Mouse (Mus musculus) midbrain, embryonic 12.5 days (tissue): ENCODE measurements around the gene Cep128. TPM values are rescaled to one million over a fixed set of nuclear protein-coding genes. Genes with fewer than 3 reads are reported as not detected.
A peak's percentile ranks its signal among the peaks of the same experiment; 100 is the strongest.
"Not testable (repeated sequence)": the region's sequence is repeated elsewhere in the genome, so short reads cannot be mapped to it uniquely, and the experiment has no call there.

ENCODE experiments used
- ATAC-seq: fragments of 200-750 bp; cut with Nextera tagmentation; 2 replicates; pipeline ENCODE4 v1.8.0; 2017; ENCODE audit warnings: low read depth, moderate TSS enrichment, moderate library complexity; ENCODE audit not compliant: low FRiP score
- H3K27ac ChIP-seq: fragments of 300-500 bp; sonication (generic); replicated peaks from 2 replicates; pipeline ENCODE4 v1.5.1; 2016; ENCODE audit warnings: mild to moderate bottlenecking
- H3K27me3 ChIP-seq: fragments of 300-500 bp; sonication (generic); 2 replicates; pipeline ENCODE4 v1.6.1; 2016; ENCODE audit warnings: mild to moderate bottlenecking
- H3K36me3 ChIP-seq: fragments of 300-500 bp; sonication (generic); 2 replicates; pipeline ENCODE4 v1.6.1; 2016
- H3K4me1 ChIP-seq: fragments of 300-500 bp; sonication (generic); 2 replicates; pipeline ENCODE4 v1.6.1; 2016
- H3K4me2 ChIP-seq: fragments of 300-500 bp; sonication (generic); replicated peaks from 2 replicates; pipeline ENCODE4 v1.6.1; 2016; ENCODE audit warnings: mild to moderate bottlenecking, moderate library complexity
- H3K4me3 ChIP-seq: fragments of 300-500 bp; sonication (generic); 2 replicates; pipeline ENCODE4 v1.5.1; 2016; ENCODE audit warnings: mild to moderate bottlenecking
- H3K9ac ChIP-seq: fragments of 300-500 bp; sonication (generic); replicated peaks from 2 replicates; pipeline ENCODE4 v1.6.1; 2016; ENCODE audit warnings: mild to moderate bottlenecking, moderate library complexity
- H3K9me3 ChIP-seq: fragments of 300-500 bp; sonication (generic); 2 replicates; pipeline ENCODE4 v1.6.1; 2016; ENCODE audit warnings: mild to moderate bottlenecking
- WGBS: fragments of 180-500 bp; shearing (Covaris S2); methylation state at CpG from one replicate; pipeline ENCODE4 v1.1.7; 2016; 5-methylcytosine and 5-hydroxymethylcytosine counted together
- polyA plus RNA-seq: library from polyadenylated mRNA; unstranded; fragments of >200 nt; fragmentation: Nextera tagmentation; extraction: Ambion mirVana; gene quantifications from 2 replicates; pipeline ENCODE4 v1.2.1, GENCODE M21; 2016

Cep128 gene
- polyA plus RNA-seq, 1 experiment from 2014 or later, result 8.5 TPM

GRCm38 (mm10) chr12:91400232-91401048 is 16.2 kb upstream of the Cep128 start:
- Histone ChIP-seq H3K36me3 (no peaks in the 10 kb centered on the region), H3K9me3 (no peaks in the 10 kb centered on the region), H3K4me3 (peak overlapping the region; percentile 51), H3K9ac (peak overlapping the region; percentile 53), H3K4me1 (peaks cover 5% of the 10 kb centered on the region; the same call in 1 of the 2 replicates), H3K27ac (no peak overlapping the region), H3K27me3 (peaks cover 39% of the 10 kb centered on the region), H3K4me2 (peak overlapping the region; percentile 88)
- peak; percentile 93 for ATAC-seq
- 1% methylated on average over 37 of the region's 38 CpGs for WGBS

- Histone ChIP-seq H3K9ac (peak overlapping the region; percentile 59; the same call in 1 of the 2 replicates), H3K27me3 (no peaks in the 10 kb centered on the region), H3K27ac (no peak overlapping the region), H3K4me1 (peaks cover 4% of the 10 kb centered on the region; the same call in 1 of the 2 replicates), H3K9me3 (no peaks in the 10 kb centered on the region), H3K4me3 (peak overlapping the region; percentile 67), H3K4me2 (peak overlapping the region; percentile 96), H3K36me3 (no peaks in the 10 kb centered on the region)
- WGBS, result 7% methylated on average over 22 of the region's 22 CpGs
- ATAC-seq, result peak; percentile 70
These were observed 519 bp downstream of the Cep128 start for GRCm38 (mm10) chr12:91383516-91384264.

GRCm38 (mm10) chr12:91369173-91369572 is 15.0 kb downstream of the Cep128 start:
- no peak for ATAC-seq
- Histone ChIP-seq H3K36me3 (peaks cover 7% of the 10 kb centered on the region; the same call in 1 of the 2 replicates), H3K4me3 (no peak overlapping the region), H3K9me3 (no peaks in the 10 kb centered on the region), H3K4me2 (no peak overlapping the region), H3K4me1 (no peaks in the 10 kb centered on the region), H3K27ac (no peak overlapping the region), H3K9ac (no peak overlapping the region), H3K27me3 (no peaks in the 10 kb centered on the region)
- WGBS, result 90% methylated on average over 3 of the region's 3 CpGs

GRCm38 (mm10) chr12:91353783-91354182 is 30.4 kb downstream of the Cep128 start:
- Histone ChIP-seq H3K9ac (no peak overlapping the region), H3K4me2 (no peak overlapping the region), H3K9me3 (no peaks in the 10 kb centered on the region), H3K27ac (no peak overlapping the region), H3K4me1 (no peaks in the 10 kb centered on the region), H3K4me3 (no peak overlapping the region), H3K27me3 (no peaks in the 10 kb centered on the region), H3K36me3 (no peaks in the 10 kb centered on the region)
- ATAC-seq, result no peak
- 92% methylated on average over 8 of the region's 8 CpGs for WGBS

- not testable (repeated sequence) for ATAC-seq, H3K9ac ChIP-seq, H3K4me1 ChIP-seq, H3K36me3 ChIP-seq, H3K27me3 ChIP-seq, H3K4me2 ChIP-seq, H3K4me3 ChIP-seq, H3K27ac ChIP-seq, H3K9me3 ChIP-seq
- 97% methylated on average over 13 of the region's 13 CpGs for WGBS
These were observed 45.6 kb downstream of the Cep128 start for GRCm38 (mm10) chr12:91338656-91339055.

- Histone ChIP-seq H3K9me3 (no peaks in the 10 kb centered on the region), H3K27ac (no peak overlapping the region), H3K4me1 (no peaks in the 10 kb centered on the region), H3K36me3 (no peaks in the 10 kb centered on the region), H3K4me2 (no peak overlapping the region), H3K9ac (no peak overlapping the region), H3K27me3 (no peaks in the 10 kb centered on the region), H3K4me3 (no peak overlapping the region)
- 78% methylated on average over 4 of the region's 4 CpGs for WGBS
- no peak for ATAC-seq
These were observed 56.7 kb downstream of the Cep128 start for GRCm38 (mm10) chr12:91327527-91327926.

GRCm38 (mm10) chr12:91326104-91326503 is 58.1 kb downstream of the Cep128 start:
- Histone ChIP-seq H3K4me3 (no peak overlapping the region), H3K9ac (no peak overlapping the region), H3K36me3 (no peaks in the 10 kb centered on the region), H3K27me3 (no peaks in the 10 kb centered on the region), H3K4me1 (no peaks in the 10 kb centered on the region), H3K9me3 (no peaks in the 10 kb centered on the region), H3K27ac (no peak overlapping the region), H3K4me2 (no peak overlapping the region)
- whole genome bisulfite sequencing, result 46% methylated on average over 6 of the region's 6 CpGs
- peak; percentile 90 for ATAC-seq

- H3K36me3 ChIP-seq, result no peaks in the 10 kb centered on the region
- no peak for ATAC-seq
- H3K9me3 ChIP-seq, result no peaks in the 10 kb centered on the region
- no peak overlapping the region for H3K4me3 ChIP-seq
- WGBS, result 89% methylated on average over 7 of the region's 7 CpGs
- H3K9ac ChIP-seq, result no peak overlapping the region
- H3K27me3 ChIP-seq, result no peaks in the 10 kb centered on the region
- H3K27ac ChIP-seq, result no peak overlapping the region
- H3K4me2 ChIP-seq, result no peak overlapping the region
- no peaks in the 10 kb centered on the region for H3K4me1 ChIP-seq
These were observed 69.2 kb downstream of the Cep128 start for GRCm38 (mm10) chr12:91315026-91315425.

GRCm38 (mm10) chr12:91313974-91314587 is 70.1 kb downstream of the Cep128 start:
- ATAC-seq, result peak; percentile 82
- Histone ChIP-seq H3K4me3 (no peak overlapping the region), H3K9me3 (no peaks in the 10 kb centered on the region), H3K36me3 (no peaks in the 10 kb centered on the region), H3K4me1 (no peaks in the 10 kb centered on the region), H3K27me3 (no peaks in the 10 kb centered on the region), H3K4me2 (no peak overlapping the region), H3K9ac (no peak overlapping the region), H3K27ac (no peak overlapping the region)
- WGBS, result 61% methylated on average over 10 of the region's 10 CpGs

GRCm38 (mm10) chr12:91312591-91312990 is 71.6 kb downstream of the Cep128 start:
- Histone ChIP-seq H3K4me2 (no peak overlapping the region), H3K4me1 (no peaks in the 10 kb centered on the region), H3K36me3 (no peaks in the 10 kb centered on the region), H3K9ac (no peak overlapping the region), H3K4me3 (no peak overlapping the region), H3K27ac (no peak overlapping the region), H3K9me3 (no peaks in the 10 kb centered on the region), H3K27me3 (no peaks in the 10 kb centered on the region)
- 90% methylated on average over 4 of the region's 4 CpGs for WGBS
- ATAC-seq, result no peak

- Histone ChIP-seq H3K27me3 (no peaks in the 10 kb centered on the region), H3K27ac (no peak overlapping the region), H3K4me1 (no peaks in the 10 kb centered on the region), H3K4me2 (no peak overlapping the region), H3K9ac (no peak overlapping the region), H3K9me3 (no peaks in the 10 kb centered on the region), H3K4me3 (no peak overlapping the region), H3K36me3 (no peaks in the 10 kb centered on the region)
- ATAC-seq, result no peak
- 92% methylated on average over 3 of the region's 3 CpGs for WGBS
These were observed 76.5 kb downstream of the Cep128 start for GRCm38 (mm10) chr12:91307733-91308132.

- H3K27ac ChIP-seq, result no peak overlapping the region
- H3K4me3 ChIP-seq, result no peak overlapping the region
- H3K36me3 ChIP-seq, result no peaks in the 10 kb centered on the region
- H3K9ac ChIP-seq, result no peak overlapping the region
- H3K9me3 ChIP-seq, result no peaks in the 10 kb centered on the region
- WGBS, result 90% methylated on average over 7 of the region's 7 CpGs
- H3K4me2 ChIP-seq, result no peak overlapping the region
- no peak for ATAC-seq
- H3K4me1 ChIP-seq, result no peaks in the 10 kb centered on the region
- H3K27me3 ChIP-seq, result no peaks in the 10 kb centered on the region
These were observed 78.4 kb downstream of the Cep128 start for GRCm38 (mm10) chr12:91305769-91306168.
